Mouse (Mus musculus) heart, embryonic 14.5 days (tissue): ENCODE results near the gene Fam169b. TPM values are rescaled to one million over a fixed set of nuclear protein-coding genes. Genes with fewer than 3 reads are reported as not detected.

Source experiments
- ATAC-seq: fragments of 200-750 bp; cut with Nextera tagmentation; 2 replicates; pipeline ENCODE4 v1.8.0; 2017; ENCODE audit warnings: low read depth, moderate TSS enrichment; ENCODE audit not compliant: insufficient number of reproducible peaks, insufficient read depth, low FRiP score
- H3K27ac ChIP-seq, 2 experiments: fragments of 200-500 bp in 1 of 2; fragments of 300-500 bp in 1 of 2; sonication (generic) in 1 of 2; replicated peaks in 1 of 2; 2 replicates each; pipeline ENCODE4 v1.5.1; 2012 to 2014; ENCODE audit warnings: low read depth in 2 of 2, low read length in 2 of 2, control low read depth in 1 of 2, mild to moderate bottlenecking in 1 of 2, mixed read lengths in 1 of 2; ENCODE audit not compliant: control insufficient read depth in 1 of 2, insufficient read depth in 1 of 2
- H3K27me3 ChIP-seq: fragments of 300-500 bp; sonication (generic); 2 replicates; pipeline ENCODE4 v1.6.1; 2014; ENCODE audit warnings: mild to moderate bottlenecking, low read length, control low read depth; ENCODE audit not compliant: control insufficient read depth, insufficient read depth
- H3K36me3 ChIP-seq: fragments of 300-500 bp; sonication (generic); 2 replicates; pipeline ENCODE4 v1.6.1; 2014; ENCODE audit warnings: mild to moderate bottlenecking, control low read depth, low read length, mixed read lengths; ENCODE audit not compliant: control insufficient read depth, insufficient read depth
- H3K4me1 ChIP-seq, 2 experiments: fragments of 200-500 bp in 1 of 2; fragments of 300-500 bp in 1 of 2; sonication (generic) in 1 of 2; 2 replicates each; pipeline ENCODE4 v1.6.1; 2012 to 2014; ENCODE audit warnings: low read length in 2 of 2, control low read depth in 1 of 2, mixed read lengths in 1 of 2; ENCODE audit not compliant: control insufficient read depth in 2 of 2, insufficient read depth in 2 of 2
- H3K4me2 ChIP-seq: fragments of 300-500 bp; sonication (generic); 2 replicates; pipeline ENCODE4 v1.6.1; 2014; ENCODE audit warnings: mild to moderate bottlenecking, low read length
- H3K4me3 ChIP-seq, 2 experiments: fragments of 200-500 bp in 1 of 2; fragments of 300-500 bp in 1 of 2; sonication (generic) in 1 of 2; 2 replicates each; pipeline ENCODE4 v1.5.1; 2012 to 2014; ENCODE audit warnings: low read length in 2 of 2, mild to moderate bottlenecking in 2 of 2, control low read depth in 1 of 2, low read depth in 1 of 2, moderate library complexity in 1 of 2; ENCODE audit not compliant: control insufficient read depth in 1 of 2, insufficient read depth in 1 of 2
- H3K9ac ChIP-seq: fragments of 300-500 bp; sonication (generic); 2 replicates; pipeline ENCODE4 v1.6.1; 2014; ENCODE audit warnings: mild to moderate bottlenecking, low read length
- H3K9me3 ChIP-seq: fragments of 300-500 bp; sonication (generic); 2 replicates; pipeline ENCODE4 v1.6.1; 2016; ENCODE audit warnings: low read length, control low read depth; ENCODE audit not compliant: control insufficient read depth
- WGBS: fragments of 180-500 bp; shearing (Covaris S2); extraction: QIAGEN DNeasy Blood & Tissue Kit; methylation state at CpG from one replicate; pipeline ENCODE4 v1.1.7; 2014; 5-methylcytosine and 5-hydroxymethylcytosine counted together
- polyA plus RNA-seq: library from polyadenylated mRNA; unstranded; fragments of >200 nt; fragmentation: Nextera tagmentation; extraction: Ambion mirVana; gene quantifications from 2 replicates; pipeline ENCODE4 v1.2.1, GENCODE M21; 2014

The Fam169b gene
- polyA plus RNA-seq, 1 experiment from 2014 or later: 0.05 TPM

- Histone ChIP-seq H3K9me3 (no peaks in the 10 kb centered on the region), H3K9ac (no peak overlapping the region), H3K4me1 (peaks cover 0 to 9% of the 10 kb centered on the region in 2 experiments; a peak in 3 of 4 replicates), H3K27me3 (no peaks in the 10 kb centered on the region), H3K4me3 (no peak overlapping the region), H3K36me3 (no peaks in the 10 kb centered on the region), H3K27ac (no peak overlapping the region), H3K4me2 (no peak overlapping the region)
- ATAC-seq: no peak; the same call in 1 of the 2 replicates
- WGBS: 79% methylated on average over 1 of the region's 1 CpGs
These were observed 40.6 kb downstream of the Fam169b start for GRCm38 (mm10) chr7:68314286-68314685.

DNA sequence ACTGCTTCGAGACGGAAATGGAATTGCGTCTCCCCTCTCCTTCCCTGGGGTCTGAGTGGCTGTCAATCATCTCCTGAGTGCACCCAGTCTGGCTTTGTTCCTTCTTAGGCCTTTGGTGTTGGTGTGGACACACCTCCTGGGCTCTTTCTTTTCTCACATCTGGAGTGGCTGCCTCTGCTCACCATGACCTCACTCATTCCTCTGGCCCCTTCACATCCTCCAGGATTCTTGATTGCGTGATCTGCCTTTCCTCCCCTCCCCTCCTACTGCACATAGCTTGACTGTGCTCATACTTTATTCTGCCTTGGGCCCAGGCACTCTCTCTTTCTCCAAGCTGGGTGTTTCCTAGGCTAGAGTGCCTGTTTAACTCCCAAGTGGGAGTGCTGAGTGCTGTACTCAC lies 41.4 kb downstream of the Fam169b start:
- Histone ChIP-seq H3K4me3 (no peak overlapping the region), H3K27me3 (no peaks in the 10 kb centered on the region), H3K4me2 (no peak overlapping the region), H3K27ac (no peak overlapping the region), H3K4me1 (peaks cover 3 to 13% of the 10 kb centered on the region in 2 experiments; a peak in 3 of 4 replicates), H3K36me3 (no peaks in the 10 kb centered on the region), H3K9me3 (no peaks in the 10 kb centered on the region), H3K9ac (no peak overlapping the region)
- WGBS: 58% methylated on average over 4 of the region's 4 CpGs
- no peak for ATAC-seq

GRCm38 (mm10) chr7:68318006-68318788 lies 44.6 kb downstream of the Fam169b start:
- H3K36me3 ChIP-seq: no peaks in the 10 kb centered on the region
- no peak overlapping the region for H3K27ac ChIP-seq
- no peak overlapping the region for H3K4me3 ChIP-seq
- no peaks in the 10 kb centered on the region for H3K9me3 ChIP-seq
- peaks cover 3 to 10% of the 10 kb centered on the region in 2 experiments; a peak in 1 of 4 replicates for H3K4me1 ChIP-seq
- H3K9ac ChIP-seq: no peak overlapping the region
- no peak overlapping the region for H3K4me2 ChIP-seq
- 90% methylated on average over 16 of the region's 16 CpGs for WGBS
- no peaks in the 10 kb centered on the region for H3K27me3 ChIP-seq
- ATAC-seq: no peak

DNA sequence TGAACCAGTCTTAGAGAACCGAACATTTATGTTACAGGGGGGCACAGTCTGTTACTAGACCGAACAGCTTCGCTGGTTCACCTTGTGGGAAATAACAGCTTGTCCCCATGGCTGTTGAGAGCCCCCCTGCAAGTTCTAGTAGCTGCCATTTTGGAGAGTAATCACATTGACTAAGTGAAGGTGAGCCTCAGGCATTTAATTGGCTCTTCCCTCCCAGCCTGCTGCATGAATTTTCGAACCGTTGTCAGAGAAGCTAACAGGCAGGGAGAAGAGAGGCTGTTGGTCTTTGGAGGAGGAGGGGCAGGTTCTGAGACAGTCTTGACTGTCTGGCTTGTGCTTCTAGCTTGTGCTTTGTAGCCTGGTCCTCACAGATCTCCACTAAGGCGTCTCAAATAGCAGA lies 45.3 kb downstream of the Fam169b start:
- Histone ChIP-seq H3K4me3 (no peak overlapping the region), H3K9me3 (no peaks in the 10 kb centered on the region)

DNA sequence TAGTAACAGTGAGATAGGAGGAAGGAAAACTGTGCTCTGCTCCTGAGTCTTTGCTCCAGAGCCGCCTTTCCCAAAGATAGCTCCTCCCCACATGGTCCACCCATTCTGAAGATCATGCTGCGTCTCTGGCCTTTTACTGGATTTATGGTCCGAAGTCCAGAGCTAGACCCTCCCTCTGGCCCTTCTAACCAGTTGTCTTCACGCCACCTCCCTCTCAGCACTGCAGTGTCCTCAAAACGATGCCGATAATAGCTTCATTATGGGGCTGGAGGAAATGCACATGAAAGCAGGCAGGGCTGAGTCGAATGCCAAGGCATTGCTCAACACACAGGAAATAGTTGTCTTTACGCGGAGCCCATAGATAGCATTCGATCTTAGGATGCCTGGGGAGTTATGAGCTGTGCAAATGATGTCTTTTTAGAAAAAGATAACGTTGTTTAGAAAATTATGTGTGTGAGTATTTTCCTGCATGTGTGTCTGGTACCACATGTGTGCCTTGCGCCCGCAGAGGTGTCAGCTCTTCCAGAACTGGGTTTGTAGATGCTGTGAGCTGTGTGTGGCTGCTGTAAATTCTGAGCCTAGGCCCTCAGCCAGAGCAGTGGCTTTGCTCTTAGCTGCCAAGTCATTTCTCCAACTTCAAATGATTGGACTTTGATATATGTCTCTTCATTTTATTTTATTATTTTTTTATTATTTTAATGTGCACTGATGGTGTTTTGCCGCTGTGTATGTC lies 46.6 kb downstream of the Fam169b start:
- Histone ChIP-seq H3K9ac (no peak overlapping the region), H3K27ac (no peak overlapping the region), H3K27me3 (no peaks in the 10 kb centered on the region), H3K4me3 (no peak overlapping the region), H3K4me2 (no peak overlapping the region), H3K36me3 (no peaks in the 10 kb centered on the region), H3K4me1 (peaks cover 3 to 7% of the 10 kb centered on the region in 2 experiments; a peak in 1 of 4 replicates), H3K9me3 (no peaks in the 10 kb centered on the region)
- WGBS: 60% methylated on average over 14 of the region's 14 CpGs
- no peak for ATAC-seq

More for the DNA sequence above, 45.3 kb downstream of the Fam169b start:
- peaks cover 3 to 10% of the 10 kb centered on the region in 2 experiments; a peak in 1 of 4 replicates for H3K4me1 ChIP-seq
- no peak overlapping the region for H3K9ac ChIP-seq
- H3K4me2 ChIP-seq: no peak overlapping the region
- H3K27ac ChIP-seq: no peak overlapping the region
- H3K36me3 ChIP-seq: no peaks in the 10 kb centered on the region
- no peak for ATAC-seq
- WGBS: 62% methylated on average over 6 of the region's 6 CpGs
- H3K27me3 ChIP-seq: no peaks in the 10 kb centered on the region

- Histone ChIP-seq H3K4me3 (no peak overlapping the region), H3K9ac (no peak overlapping the region), H3K36me3 (no peaks in the 10 kb centered on the region), H3K27me3 (no peaks in the 10 kb centered on the region), H3K4me1 (peaks cover 3 to 5% of the 10 kb centered on the region in 2 experiments; a peak in 1 of 4 replicates), H3K4me2 (no peak overlapping the region), H3K27ac (no peak overlapping the region), H3K9me3 (no peaks in the 10 kb centered on the region)
- ATAC-seq: no peak
- WGBS: 75% methylated on average over 6 of the region's 6 CpGs
These were observed 49.4 kb downstream of the Fam169b start for GRCm38 (mm10) chr7:68323051-68323450.

GRCm38 (mm10) chr7:68326190-68326722 lies 52.6 kb downstream of the Fam169b start:
- Histone ChIP-seq H3K9ac (no peak overlapping the region), H3K27ac (no peak overlapping the region), H3K4me2 (no peak overlapping the region), H3K9me3 (no peaks in the 10 kb centered on the region), H3K4me3 (no peak overlapping the region), H3K4me1 (no peaks in the 10 kb centered on the region), H3K36me3 (no peaks in the 10 kb centered on the region), H3K27me3 (no peaks in the 10 kb centered on the region)
- no peak for ATAC-seq
- 71% methylated on average over 7 of the region's 7 CpGs for WGBS
